Mouse (Mus musculus) liver, postnatal 0 days (tissue): Measurements from ENCODE around the gene Sorl1. TPM values are rescaled to one million over a fixed set of nuclear protein-coding genes. Genes with fewer than 3 reads are reported as not detected.

Source experiments
- ATAC-seq: fragments of 200-750 bp; cut with Nextera tagmentation; 2 replicates; pipeline ENCODE4 v1.8.0; 2017; ENCODE audit warnings: mild to moderate bottlenecking, moderate library complexity
- DNase-seq: peaks from one replicate; pipeline ENCODE4 v3.0.0-alpha.2; 2016
- H3K27ac ChIP-seq: fragments of 300-500 bp; sonication (generic); 2 replicates; pipeline ENCODE4 v1.5.1; 2014; ENCODE audit warnings: antibody characterized with exemption, moderate library complexity, mild to moderate bottlenecking, low read depth
- H3K27me3 ChIP-seq: fragments of 300-500 bp; sonication (generic); 2 replicates; pipeline ENCODE4 v1.6.1; 2014; ENCODE audit warnings: low read length, control low read depth, mixed read lengths; ENCODE audit not compliant: insufficient read depth
- H3K36me3 ChIP-seq: fragments of 300-500 bp; sonication (generic); replicated peaks from 2 replicates; pipeline ENCODE4 v1.6.1; 2014; ENCODE audit warnings: mild to moderate bottlenecking, control low read depth, low read length, moderate library complexity, mixed read lengths; ENCODE audit not compliant: insufficient read depth
- H3K4me1 ChIP-seq: fragments of 300-500 bp; sonication (generic); 2 replicates; pipeline ENCODE4 v1.6.1; 2014; ENCODE audit warnings: antibody characterized with exemption, mild to moderate bottlenecking, control low read depth; ENCODE audit not compliant: insufficient read depth
- H3K4me2 ChIP-seq: fragments of 300-500 bp; sonication (generic); 2 replicates; pipeline ENCODE4 v1.6.1; 2014; ENCODE audit warnings: low read depth, mild to moderate bottlenecking, low read length, moderate library complexity, mixed read lengths
- H3K4me3 ChIP-seq: fragments of 300-500 bp; sonication (generic); 2 replicates; pipeline ENCODE4 v1.5.1; 2014; ENCODE audit warnings: low read depth, low read length
- H3K9ac ChIP-seq: fragments of 300-500 bp; sonication (generic); replicated peaks from 2 replicates; pipeline ENCODE4 v1.6.1; 2014; ENCODE audit warnings: mild to moderate bottlenecking, moderate library complexity
- H3K9me3 ChIP-seq: fragments of 300-500 bp; sonication (generic); 2 replicates; pipeline ENCODE4 v1.6.1; 2016; ENCODE audit warnings: mild to moderate bottlenecking, control low read depth, low read length, mixed read lengths
- CTCF ChIP-seq: sonication (generic); IDR thresholded peaks from 2 replicates; pipeline ENCODE4 v1.5.1; 2016; ENCODE audit warnings: antibody characterized with exemption, low read depth
- EP300 ChIP-seq: IDR thresholded peaks from 2 replicates; pipeline ENCODE4 v1.6.1; 2016; ENCODE audit warnings: antibody characterized with exemption, low read depth, mild to moderate bottlenecking
- WGBS: fragments of 180-500 bp; shearing (Covaris S2); extraction: QIAGEN DNeasy Blood & Tissue Kit; methylation state at CpG from one replicate; pipeline ENCODE4 v1.1.7; 2014; ENCODE audit not compliant: insufficient replicate concordance; 5-methylcytosine and 5-hydroxymethylcytosine counted together
- polyA plus RNA-seq: library from polyadenylated mRNA; unstranded; fragments of >200 nt; fragmentation: Nextera tagmentation; extraction: Ambion mirVana; gene quantifications from 2 replicates; pipeline ENCODE4 v1.2.1, GENCODE M21; 2015

The Sorl1 gene
- polyA plus RNA-seq, 1 experiment from 2014 or later: 3.0 TPM

DNA sequence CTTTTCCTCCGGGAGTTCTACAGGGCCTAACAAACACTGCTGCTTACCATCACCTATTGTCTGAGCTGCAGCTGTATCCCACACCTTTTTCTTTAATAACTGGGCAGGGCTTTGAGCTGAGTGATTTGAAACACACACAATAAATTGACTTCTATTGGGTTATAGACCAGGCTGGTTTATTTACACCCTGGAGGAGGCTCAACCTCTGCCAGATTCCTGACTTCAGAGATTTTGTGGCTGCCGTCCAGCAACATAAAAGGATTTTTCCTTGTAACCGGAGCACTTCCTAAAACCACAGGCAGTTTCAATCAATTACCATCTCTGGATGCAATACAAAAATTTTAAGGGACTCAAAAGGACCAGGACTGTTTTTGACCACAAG, 186.1 kb downstream of the Sorl1 start:
- Histone ChIP-seq H3K27ac (no peak overlapping the region), H3K4me2 (no peak overlapping the region), H3K4me3 (no peak overlapping the region), H3K27me3 (peaks cover 8% of the 10 kb centered on the region; the same call in 1 of the 2 replicates), H3K9me3 (no peaks in the 10 kb centered on the region), H3K36me3 (no peaks in the 10 kb centered on the region), H3K4me1 (no peaks in the 10 kb centered on the region), H3K9ac (no peak overlapping the region)
- DNase-seq (no peak), ATAC-seq (no peak)
- TF ChIP-seq CTCF (no peak), EP300 (no peak)
- WGBS: 46% methylated on average over 3 of the region's 3 CpGs

DNA sequence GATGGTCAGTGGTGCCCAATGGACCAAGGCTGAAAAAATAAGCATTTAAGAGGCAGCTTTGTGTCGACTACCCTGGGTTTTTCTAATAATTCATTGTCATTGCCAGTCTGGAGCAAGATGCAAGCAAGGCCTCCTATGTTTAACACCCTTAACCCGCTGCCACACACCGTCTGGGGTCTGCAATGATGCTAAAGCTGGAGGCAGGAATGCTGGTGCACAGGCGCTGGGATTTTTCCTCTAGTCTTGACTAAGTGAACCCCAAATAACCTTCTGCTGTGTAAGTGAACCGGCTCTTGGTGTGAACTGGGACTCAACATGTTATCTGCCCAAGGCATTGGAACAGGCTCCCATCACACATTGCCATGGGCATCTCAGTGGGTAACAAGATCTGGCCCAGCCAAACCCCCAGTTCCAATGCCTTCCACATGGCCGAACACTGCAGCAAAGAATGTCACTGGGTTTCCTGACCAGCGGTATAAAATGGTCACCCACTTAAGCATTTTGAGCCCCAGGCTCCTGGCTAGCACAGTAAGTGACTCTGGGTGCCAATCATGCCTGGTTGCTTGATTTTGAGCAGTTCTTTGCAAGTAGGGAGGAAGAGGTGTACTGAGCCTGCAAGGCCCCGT, 186.6 kb downstream of the Sorl1 start:
- Histone ChIP-seq H3K4me3 (no peak overlapping the region), H3K4me2 (no peak overlapping the region), H3K27ac (no peak overlapping the region), H3K9ac (no peak overlapping the region), H3K36me3 (no peaks in the 10 kb centered on the region), H3K9me3 (no peaks in the 10 kb centered on the region), H3K27me3 (peaks cover 8% of the 10 kb centered on the region; the same call in 1 of the 2 replicates), H3K4me1 (no peaks in the 10 kb centered on the region)
- no peak for ATAC-seq
- TF ChIP-seq EP300 (no peak), CTCF (no peak)
- DNase-seq: no peak
- WGBS: 68% methylated on average over 8 of the region's 8 CpGs

- H3K9me3 ChIP-seq: no peaks in the 10 kb centered on the region
- DNase-seq: no peak
- 41% methylated on average over 1 of the region's 1 CpGs for WGBS
- H3K4me1 ChIP-seq: no peaks in the 10 kb centered on the region
- peaks cover 8% of the 10 kb centered on the region; the same call in 1 of the 2 replicates for H3K27me3 ChIP-seq
- H3K9ac ChIP-seq: no peak overlapping the region
- ATAC-seq: no peak
- H3K4me3 ChIP-seq: no peak overlapping the region
- TF ChIP-seq EP300 (no peak), CTCF (no peak)
- H3K27ac ChIP-seq: no peak overlapping the region
- no peaks in the 10 kb centered on the region for H3K36me3 ChIP-seq
- H3K4me2 ChIP-seq: no peak overlapping the region
Measured at GRCm38 (mm10) chr9:41936598-41936997, 187.5 kb downstream of the Sorl1 start.

DNA sequence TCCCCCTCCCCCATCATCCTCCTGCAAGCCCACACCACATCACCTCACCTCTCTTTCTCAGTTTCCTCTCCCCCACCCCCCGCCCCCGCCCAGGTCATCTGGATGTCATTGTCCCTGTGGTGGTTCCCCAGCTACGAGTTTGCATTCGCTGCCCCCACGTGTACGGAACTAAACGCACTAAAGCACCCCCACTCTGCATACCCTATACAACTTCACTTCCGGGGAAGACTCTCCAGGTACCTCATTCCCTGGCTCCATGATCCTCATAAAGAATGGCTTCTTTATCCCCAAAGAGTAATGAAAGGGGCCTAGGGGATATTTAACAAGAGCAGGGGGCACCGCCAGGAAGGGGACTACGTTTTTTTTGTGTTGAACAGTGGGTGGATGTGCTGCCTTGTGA, 188.1 kb downstream of the Sorl1 start:
- peaks cover 8% of the 10 kb centered on the region; the same call in 1 of the 2 replicates for H3K27me3 ChIP-seq
- peak overlapping the region; percentile 59 for H3K4me2 ChIP-seq
- ATAC-seq (no peak), DNase-seq (no peak)
- 2% methylated on average over 9 of the region's 10 CpGs for WGBS
- no peaks in the 10 kb centered on the region for H3K36me3 ChIP-seq
- H3K9me3 ChIP-seq: no peaks in the 10 kb centered on the region
- H3K27ac ChIP-seq: no peak overlapping the region
- H3K4me1 ChIP-seq: no peaks in the 10 kb centered on the region
- no peak overlapping the region for H3K9ac ChIP-seq
- no peak for TF ChIP-seq CTCF
- TF ChIP-seq EP300: no peak
- H3K4me3 ChIP-seq: no peak overlapping the region

DNA sequence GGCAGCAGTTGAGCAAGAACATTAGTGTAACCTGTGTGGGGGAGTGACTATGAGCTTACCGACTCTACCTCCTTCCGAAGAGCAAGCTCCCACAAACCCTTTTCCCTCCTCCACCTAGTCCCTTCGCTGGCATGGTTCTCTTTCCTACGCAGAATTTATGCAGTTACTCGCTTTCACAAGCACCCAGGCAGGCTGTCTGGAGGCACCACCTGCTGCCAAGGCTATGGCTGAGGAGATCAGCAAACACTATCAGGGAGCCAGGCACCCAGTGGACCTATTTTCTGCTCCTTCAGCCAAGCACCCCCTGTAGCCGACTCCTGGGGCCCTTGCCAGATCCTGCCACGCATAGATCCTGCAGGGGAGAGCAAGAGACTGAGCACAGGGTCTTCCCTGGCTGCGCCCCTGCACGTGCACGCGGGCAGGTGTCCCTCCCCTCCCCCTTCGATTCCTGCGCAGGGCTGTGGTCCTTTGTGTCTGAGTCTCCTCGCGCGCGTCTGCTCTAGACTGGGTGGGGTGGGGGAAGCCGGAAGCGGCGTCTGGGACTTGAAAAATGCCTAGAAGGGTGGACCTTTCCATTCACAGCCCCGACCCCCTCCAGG, 188.6 kb downstream of the Sorl1 start:
- DNase-seq (peak; percentile 19), ATAC-seq (no peak)
- no peaks in the 10 kb centered on the region for H3K9me3 ChIP-seq
- no peaks in the 10 kb centered on the region for H3K36me3 ChIP-seq
- H3K27ac ChIP-seq: no peak overlapping the region
- 3% methylated on average over 21 of the region's 21 CpGs for WGBS
- peak overlapping the region; percentile 59 for H3K4me2 ChIP-seq
- peaks cover 8% of the 10 kb centered on the region; the same call in 1 of the 2 replicates for H3K27me3 ChIP-seq
- H3K4me3 ChIP-seq: peak overlapping the region; percentile 15; the same call in 1 of the 2 replicates
- H3K9ac ChIP-seq: no peak overlapping the region; the same call in 1 of the 2 replicates
- no peaks in the 10 kb centered on the region for H3K4me1 ChIP-seq
- TF ChIP-seq CTCF (no peak), EP300 (no peak)

GRCm38 (mm10) chr9:41934848-41935372, 189.2 kb downstream of the Sorl1 start:
- Histone ChIP-seq H3K4me3 (no peak overlapping the region), H3K36me3 (no peaks in the 10 kb centered on the region), H3K4me1 (no peaks in the 10 kb centered on the region), H3K9me3 (no peaks in the 10 kb centered on the region), H3K9ac (no peak overlapping the region), H3K4me2 (no peak overlapping the region), H3K27me3 (peaks cover 8% of the 10 kb centered on the region; the same call in 1 of the 2 replicates), H3K27ac (no peak overlapping the region)
- ATAC-seq (no peak), DNase-seq (no peak)
- no peak for TF ChIP-seq EP300
- TF ChIP-seq CTCF: no peak
- 22% methylated on average over 10 of the region's 10 CpGs for WGBS
